Mouse (Mus musculus) hindbrain, embryonic 11.5 days (tissue): ENCODE results near the gene Gm26602. TPM values are rescaled to one million over a fixed set of nuclear protein-coding genes. Genes with fewer than 3 reads are reported as not detected.

Experiments used
- ATAC-seq: fragments of 200-750 bp; cut with Nextera tagmentation; 2 replicates; pipeline ENCODE4 v1.8.0; 2017; ENCODE audit warnings: mild to moderate bottlenecking, moderate TSS enrichment, moderate library complexity; ENCODE audit not compliant: low FRiP score
- DNase-seq: peaks from one replicate; pipeline ENCODE4 v3.0.0-alpha.2; 2015; ENCODE audit warnings: low spot score
- H3K27ac ChIP-seq: fragments of 300-500 bp; sonication (generic); 2 replicates; pipeline ENCODE4 v1.5.1; 2014; ENCODE audit warnings: mild to moderate bottlenecking, low read depth, low read length
- H3K27me3 ChIP-seq: fragments of 300-500 bp; sonication (generic); 2 replicates; pipeline ENCODE4 v1.6.1; 2014; ENCODE audit warnings: mild to moderate bottlenecking, low read length, moderate library complexity, mixed read lengths; ENCODE audit not compliant: control insufficient read depth, insufficient read depth
- H3K36me3 ChIP-seq: fragments of 300-500 bp; sonication (generic); 2 replicates; pipeline ENCODE4 v1.6.1; 2014; ENCODE audit warnings: mild to moderate bottlenecking, low read length, moderate library complexity, mixed read lengths; ENCODE audit not compliant: control insufficient read depth, insufficient read depth
- H3K4me1 ChIP-seq: fragments of 300-500 bp; sonication (generic); replicated peaks from 2 replicates; pipeline ENCODE4 v1.6.1; 2014; ENCODE audit warnings: low read length, mixed read lengths; ENCODE audit not compliant: control insufficient read depth, insufficient read depth
- H3K4me2 ChIP-seq: fragments of 300-500 bp; sonication (generic); replicated peaks from 2 replicates; pipeline ENCODE4 v1.6.1; 2014; ENCODE audit warnings: mild to moderate bottlenecking, low read depth, low read length
- H3K4me3 ChIP-seq: fragments of 300-500 bp; sonication (generic); 2 replicates; pipeline ENCODE4 v1.5.1; 2014; ENCODE audit warnings: low read depth, low read length
- H3K9ac ChIP-seq: fragments of 300-500 bp; sonication (generic); 2 replicates; pipeline ENCODE4 v1.6.1; 2014; ENCODE audit warnings: low read depth, low read length
- H3K9me3 ChIP-seq: fragments of 300-500 bp; sonication (generic); 2 replicates; pipeline ENCODE4 v1.6.1; 2016; ENCODE audit warnings: low read length; ENCODE audit not compliant: control insufficient read depth
- WGBS: fragments of 180-500 bp; shearing (Covaris S2); extraction: QIAGEN DNeasy Blood & Tissue Kit; methylation state at CpG from one replicate; pipeline ENCODE4 v1.1.7; 2014; 5-methylcytosine and 5-hydroxymethylcytosine counted together
- polyA plus RNA-seq: library from polyadenylated mRNA; unstranded; fragments of >200 nt; fragmentation: Nextera tagmentation; extraction: Ambion mirVana; gene quantifications from 2 replicates; pipeline ENCODE4 v1.2.1, GENCODE M21; 2014

Gene Gm26602
- polyA plus RNA-seq, 1 experiment from 2014 or later = 25.3 TPM

DNA sequence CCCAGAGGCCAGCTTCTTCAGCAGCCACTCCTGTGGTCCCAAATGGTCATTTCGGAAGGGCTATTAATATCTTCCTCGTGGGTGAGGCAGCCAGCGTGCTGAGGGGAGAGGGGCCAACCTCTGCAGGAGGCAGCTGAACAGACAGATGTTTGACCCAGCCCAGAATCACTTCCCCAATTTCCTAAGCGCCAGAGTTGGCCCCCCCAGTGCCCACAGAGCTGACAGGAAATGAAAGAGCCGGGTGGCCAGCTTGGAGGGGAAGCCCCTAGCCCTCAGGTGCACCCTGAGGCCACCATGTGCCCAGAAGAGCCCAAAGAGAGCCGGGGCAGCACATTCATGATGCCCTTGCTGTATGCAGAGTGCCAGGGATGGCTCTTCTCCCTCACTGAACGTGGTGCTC, 30.1 kb downstream of the Gm26602 start:
- H3K4me2 ChIP-seq = no peak overlapping the region
- H3K4me1 ChIP-seq = peaks cover 4% of the 10 kb centered on the region
- H3K9ac ChIP-seq = no peak overlapping the region
- DNase-seq (no peak), ATAC-seq (no peak)
- no peaks in the 10 kb centered on the region for H3K27me3 ChIP-seq
- 67% methylated on average over 7 of the region's 7 CpGs for WGBS
- no peak overlapping the region for H3K27ac ChIP-seq
- H3K4me3 ChIP-seq = no peak overlapping the region
- H3K36me3 ChIP-seq = no peaks in the 10 kb centered on the region
- H3K9me3 ChIP-seq = no peaks in the 10 kb centered on the region

GRCm38 (mm10) chr10:79942988-79943387, 32.3 kb downstream of the Gm26602 start:
- WGBS = 76% methylated on average over 1 of the region's 1 CpGs
- DNase-seq = no peak
- H3K4me1 ChIP-seq = peaks cover 16% of the 10 kb centered on the region

DNA sequence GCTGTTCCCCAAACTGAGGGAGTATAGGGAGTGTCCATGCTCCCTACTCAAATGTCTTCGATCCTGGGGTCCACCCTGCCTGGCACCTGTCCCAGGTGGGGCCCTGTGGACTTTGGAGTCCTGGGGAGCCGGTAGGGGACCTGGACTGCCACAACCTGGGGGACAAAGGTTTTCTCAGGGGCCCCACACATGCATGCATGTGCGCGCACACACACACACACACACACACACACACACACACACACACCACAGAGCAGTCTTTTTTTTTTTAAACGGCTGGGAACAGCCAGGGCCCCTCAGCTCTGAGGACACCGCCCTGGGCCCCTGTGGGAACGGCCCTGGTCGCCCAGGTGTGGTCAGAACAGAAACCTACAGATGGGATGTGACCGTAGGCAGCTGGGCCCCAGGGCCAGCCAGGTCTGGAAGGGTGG, 32.8 kb downstream of the Gm26602 start:
- DNase-seq (no peak), ATAC-seq (no peak)
- H3K4me1 ChIP-seq = peaks cover 16% of the 10 kb centered on the region
- H3K9ac ChIP-seq = no peak overlapping the region
- no peak overlapping the region for H3K4me3 ChIP-seq
- H3K9me3 ChIP-seq = no peaks in the 10 kb centered on the region
- H3K4me2 ChIP-seq = no peak overlapping the region
- H3K27ac ChIP-seq = no peak overlapping the region
- WGBS = 81% methylated on average over 9 of the region's 9 CpGs
- no peaks in the 10 kb centered on the region for H3K27me3 ChIP-seq
- no peaks in the 10 kb centered on the region for H3K36me3 ChIP-seq

More at GRCm38 (mm10) chr10:79942988-79943387, 32.3 kb downstream of the Gm26602 start:
- no peak overlapping the region for H3K4me3 ChIP-seq
- H3K27me3 ChIP-seq = no peaks in the 10 kb centered on the region
- H3K27ac ChIP-seq = no peak overlapping the region
- H3K36me3 ChIP-seq = no peaks in the 10 kb centered on the region
- ATAC-seq = no peak
- no peak overlapping the region for H3K9ac ChIP-seq
- no peak overlapping the region for H3K4me2 ChIP-seq
- H3K9me3 ChIP-seq = no peaks in the 10 kb centered on the region

DNA sequence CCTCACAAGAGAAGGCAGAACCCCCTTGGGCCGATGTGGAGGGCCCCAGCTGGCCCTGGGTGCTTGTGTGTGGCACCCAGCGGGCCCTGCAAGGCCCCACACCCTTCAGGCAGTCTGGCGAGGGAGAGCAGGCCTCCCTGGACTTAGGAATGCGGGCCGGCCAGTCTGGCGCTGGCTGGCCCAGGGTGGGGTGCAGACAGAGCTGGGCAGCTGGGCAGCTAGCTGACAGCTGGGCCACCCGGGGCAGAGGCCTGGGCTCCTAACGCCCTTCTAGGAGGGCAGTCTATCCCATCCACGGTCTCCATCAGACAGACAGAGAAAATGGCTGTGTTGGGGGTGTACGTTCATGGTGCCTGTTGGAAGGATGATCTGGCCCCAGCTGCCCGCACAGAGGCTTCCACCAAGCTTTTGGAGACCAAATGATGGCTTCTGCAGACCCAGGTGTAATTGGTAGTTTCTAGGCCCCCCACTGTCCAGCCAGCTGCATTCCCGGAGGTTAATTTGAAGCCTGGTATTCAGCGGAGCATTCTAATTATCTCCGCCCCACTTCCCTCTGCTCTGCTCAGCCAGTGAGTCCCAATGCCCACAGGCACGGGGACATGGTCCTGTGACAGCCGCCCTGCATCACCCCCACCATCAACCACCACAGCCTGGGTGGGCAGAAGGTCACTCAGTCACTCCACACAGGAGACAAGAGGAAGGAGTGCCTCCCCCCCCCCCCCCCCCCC, 35.0 kb downstream of the Gm26602 start:
- Histone ChIP-seq H3K27ac (peak overlapping the region; percentile 70), H3K36me3 (no peaks in the 10 kb centered on the region), H3K9me3 (no peaks in the 10 kb centered on the region), H3K27me3 (no peaks in the 10 kb centered on the region), H3K4me3 (no peak overlapping the region), H3K4me2 (peak overlapping the region; percentile 11; the same call in 1 of the 2 replicates), H3K4me1 (peaks cover 16% of the 10 kb centered on the region), H3K9ac (peak overlapping the region; percentile 45; the same call in 1 of the 2 replicates)
- peak; percentile 71 for DNase-seq
- whole genome bisulfite sequencing = 19% methylated on average over 16 of the region's 16 CpGs
- ATAC-seq = peak; percentile 72

DNA sequence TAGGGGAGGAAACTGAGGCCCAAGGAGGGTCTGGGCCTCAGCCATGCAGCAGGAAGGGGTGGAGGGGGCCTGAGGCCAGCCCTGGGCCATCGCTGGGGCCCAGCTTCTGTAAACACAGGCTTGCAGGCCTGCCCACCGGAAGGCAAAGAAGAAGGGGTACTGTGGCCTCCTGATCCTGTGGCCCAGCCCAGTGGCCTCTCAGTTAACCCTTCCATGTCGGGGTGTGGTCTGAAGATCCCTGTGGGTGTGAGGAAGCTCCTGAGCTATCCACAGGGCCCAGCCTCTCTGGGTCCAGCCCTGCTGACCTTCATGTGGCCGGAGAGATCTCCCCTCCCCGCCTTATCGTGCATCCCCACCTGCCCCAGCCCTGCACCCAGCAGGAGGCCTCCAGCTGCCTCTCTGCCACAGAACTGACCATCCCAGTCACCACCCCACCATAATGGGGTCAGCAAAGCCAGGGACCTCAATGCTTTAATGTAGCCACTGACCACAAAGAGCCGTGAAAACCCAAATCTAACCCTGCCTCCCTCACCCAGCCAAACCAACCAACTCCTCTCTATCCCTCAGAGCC, 36.2 kb downstream of the Gm26602 start:
- Histone ChIP-seq H3K4me2 (no peak overlapping the region; the same call in 1 of the 2 replicates), H3K9ac (0 out of 2 replicates have a peak overlapping the region, but pooled peaks have one; percentile 11), H3K4me3 (no peak overlapping the region), H3K27ac (peak overlapping the region; percentile 58), H3K27me3 (no peaks in the 10 kb centered on the region), H3K36me3 (0 out of 2 replicates have a peak, but pooled peaks cover 3% of the 10 kb centered on the region), H3K4me1 (peaks cover 16% of the 10 kb centered on the region), H3K9me3 (no peaks in the 10 kb centered on the region)
- DNase-seq = no peak
- ATAC-seq = peak; percentile 28; the same call in 1 of the 2 replicates
- WGBS = 14% methylated on average over 7 of the region's 7 CpGs

DNA sequence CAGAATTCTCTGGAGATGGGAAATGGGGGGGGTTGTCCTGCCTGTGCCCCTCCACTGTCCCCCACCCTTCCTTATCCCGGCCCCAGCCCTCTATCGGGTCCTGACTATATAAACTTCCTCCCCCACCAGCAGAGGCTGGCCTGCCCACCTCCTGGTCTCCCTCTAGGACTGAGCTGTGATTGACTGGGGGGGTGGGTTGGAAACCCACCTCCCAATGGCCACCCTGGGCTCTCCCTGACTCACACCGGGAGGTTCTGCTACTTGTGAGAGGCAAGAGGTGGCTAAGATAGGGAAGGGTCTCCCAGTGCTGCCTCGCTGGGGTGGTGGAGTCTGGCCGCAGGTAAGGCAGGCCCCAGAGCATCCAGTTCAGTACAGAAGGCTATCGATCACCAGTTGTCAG, 36.8 kb downstream of the Gm26602 start:
- WGBS = 69% methylated on average over 6 of the region's 6 CpGs
- Histone ChIP-seq H3K4me2 (no peak overlapping the region), H3K36me3 (0 out of 2 replicates have a peak, but pooled peaks cover 3% of the 10 kb centered on the region), H3K27me3 (no peaks in the 10 kb centered on the region), H3K9me3 (no peaks in the 10 kb centered on the region), H3K9ac (no peak overlapping the region), H3K27ac (peak overlapping the region; percentile 58; the same call in 1 of the 2 replicates), H3K4me1 (peaks cover 16% of the 10 kb centered on the region), H3K4me3 (no peak overlapping the region)
- no peak for DNase-seq
- no peak for ATAC-seq

GRCm38 (mm10) chr10:79949873-79950272, 39.2 kb downstream of the Gm26602 start:
- Histone ChIP-seq H3K27me3 (no peaks in the 10 kb centered on the region), H3K36me3 (0 out of 2 replicates have a peak, but pooled peaks cover 6% of the 10 kb centered on the region), H3K4me3 (no peak overlapping the region), H3K27ac (no peak overlapping the region), H3K9ac (no peak overlapping the region), H3K4me1 (peaks cover 16% of the 10 kb centered on the region), H3K9me3 (no peaks in the 10 kb centered on the region), H3K4me2 (no peak overlapping the region)
- 86% methylated on average over 4 of the region's 4 CpGs for WGBS
- DNase-seq (no peak), ATAC-seq (no peak)

DNA sequence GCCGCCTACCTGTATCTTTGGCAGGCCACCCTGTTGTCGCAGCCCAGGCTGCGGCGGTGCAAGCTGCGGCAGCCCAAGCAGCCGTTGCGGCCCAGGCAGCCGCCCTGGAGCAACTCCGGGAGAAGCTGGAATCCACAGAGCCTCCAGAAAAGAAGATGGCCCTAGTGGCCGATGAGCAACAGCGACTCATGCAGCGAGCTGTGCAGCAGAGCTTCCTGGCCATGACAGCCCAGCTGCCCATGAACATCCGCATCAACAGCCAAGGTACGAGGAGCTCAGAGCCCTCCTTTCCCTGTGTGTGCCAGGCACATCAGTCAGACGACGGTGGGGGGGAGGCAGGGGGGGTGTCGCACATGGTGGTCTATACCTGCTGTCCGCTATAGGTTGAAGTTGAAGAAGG, 40.0 kb downstream of the Gm26602 start:
- Histone ChIP-seq H3K9ac (no peak overlapping the region), H3K9me3 (no peaks in the 10 kb centered on the region), H3K27ac (no peak overlapping the region), H3K36me3 (0 out of 2 replicates have a peak, but pooled peaks cover 6% of the 10 kb centered on the region), H3K4me2 (no peak overlapping the region), H3K4me3 (no peak overlapping the region), H3K4me1 (peaks cover 12% of the 10 kb centered on the region), H3K27me3 (no peaks in the 10 kb centered on the region)
- ATAC-seq (no peak), DNase-seq (no peak)
- 84% methylated on average over 18 of the region's 18 CpGs for WGBS
